Mouse (Mus musculus) right cerebral cortex, adult 18-20 months (tissue): ENCODE measurements around the gene 1810024B03Rik.
"Not testable (repeated sequence)": the region's sequence is repeated elsewhere in the genome, so short reads cannot be mapped to it uniquely, and the experiment has no call there.

Experiments
- DNase-seq: peaks from one replicate; pipeline ENCODE4 v3.0.0; 2022; ENCODE audit warnings: mixed read lengths

Gene 1810024B03Rik

GRCm38 (mm10) chr2:127207547-127208451 is at the start of gene 1810024B03Rik, which contains the start of gene Snrnp200:
Gene 1810024B03Rik, minus strand, starts transcription at chr2:127208280.
Gene Snrnp200, plus strand, starts transcription at chr2:127208386.
- peak; percentile 97 for DNase-seq

DNA sequence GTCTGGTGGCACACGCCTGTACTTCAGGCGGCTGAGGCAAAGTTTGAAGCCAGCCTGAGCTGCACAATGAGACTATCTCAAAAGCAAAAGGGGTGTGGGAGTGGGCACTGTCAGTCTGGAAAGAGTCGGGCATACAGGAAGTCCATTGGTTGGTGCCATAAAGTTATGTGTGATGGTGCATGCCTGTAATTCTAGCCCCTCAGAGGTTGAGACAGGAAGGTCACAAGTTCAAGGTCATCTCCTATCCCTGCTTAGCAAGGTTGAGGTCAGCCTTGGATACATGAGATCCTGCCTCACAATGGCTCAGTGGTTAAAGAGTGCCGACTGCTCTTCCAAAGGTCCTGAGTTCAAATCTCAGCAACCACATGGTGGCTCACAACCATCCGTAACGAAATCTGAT is 47.2 kb upstream of the 1810024B03Rik start:
- no peak for DNase-seq

DNA sequence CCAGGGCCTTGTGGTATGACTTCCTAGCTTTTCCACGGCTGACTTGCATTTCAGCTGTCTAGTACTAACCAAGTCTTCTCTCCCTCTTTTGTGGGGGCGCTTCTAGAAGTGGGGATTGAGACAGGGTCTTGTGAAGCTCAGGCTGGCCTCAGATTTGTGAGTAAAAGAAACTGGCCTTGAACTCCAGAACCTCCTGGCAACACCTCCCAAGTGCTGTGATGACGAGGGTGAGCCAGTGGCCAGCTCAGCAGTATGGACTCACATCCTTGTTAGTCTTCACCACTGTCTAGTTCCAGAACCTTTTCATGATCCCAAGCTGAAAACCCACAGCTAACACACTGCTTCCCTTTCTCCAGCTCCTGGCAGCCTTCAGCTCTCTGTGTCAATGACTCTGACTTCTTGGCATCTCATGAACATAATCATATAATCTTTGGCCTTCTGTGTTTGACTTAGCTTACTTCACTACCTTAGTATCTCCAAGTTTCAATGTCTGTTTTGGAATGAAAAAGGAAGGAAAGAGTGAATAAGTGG is 46.6 kb upstream of the 1810024B03Rik start:
- no peak for DNase-seq

- DNase-seq: no peak
These were observed 44.7 kb upstream of the 1810024B03Rik start for GRCm38 (mm10) chr2:127252787-127253186.

GRCm38 (mm10) chr2:127251880-127252527 is 43.9 kb upstream of the 1810024B03Rik start:
- no peak for DNase-seq

DNA sequence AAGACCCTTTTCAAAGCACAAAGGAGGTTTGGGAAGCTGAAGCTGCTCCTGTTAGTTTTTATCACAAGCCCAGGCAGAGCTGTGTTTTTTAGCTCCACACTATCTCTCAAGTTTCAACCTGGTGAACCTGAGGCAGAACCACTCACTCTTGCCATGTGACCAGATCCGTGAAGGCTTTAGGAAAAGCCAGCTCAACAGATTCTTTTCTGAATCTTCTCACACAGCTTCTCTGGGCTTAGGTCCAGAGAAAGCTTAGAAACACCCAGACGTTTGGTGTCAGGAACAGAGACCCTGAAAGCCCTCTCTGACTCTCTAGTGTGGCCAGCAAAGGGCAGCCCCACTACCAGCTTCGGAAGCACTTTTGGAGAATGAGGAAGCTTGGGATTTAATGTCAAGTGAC is 43.4 kb upstream of the 1810024B03Rik start:
- DNase-seq: no peak

GRCm38 (mm10) chr2:127250291-127251008 is 42.4 kb upstream of the 1810024B03Rik start:
- no peak for DNase-seq

GRCm38 (mm10) chr2:127248334-127249004 is 40.4 kb upstream of the 1810024B03Rik start:
- DNase-seq: peak; percentile 41

- DNase-seq: peak; percentile 99
These were observed 39.7 kb upstream of the 1810024B03Rik start, which contains the start of the genes Ciao1 and Tmem127 for GRCm38 (mm10) chr2:127247592-127248333. Gene Ciao1, minus strand, starts transcription at chr2:127247816. Gene Tmem127, plus strand, starts transcription at chr2:127247908.

- DNase-seq: no peak
These were observed 32.0 kb upstream of the 1810024B03Rik start for GRCm38 (mm10) chr2:127240065-127240464.

DNA sequence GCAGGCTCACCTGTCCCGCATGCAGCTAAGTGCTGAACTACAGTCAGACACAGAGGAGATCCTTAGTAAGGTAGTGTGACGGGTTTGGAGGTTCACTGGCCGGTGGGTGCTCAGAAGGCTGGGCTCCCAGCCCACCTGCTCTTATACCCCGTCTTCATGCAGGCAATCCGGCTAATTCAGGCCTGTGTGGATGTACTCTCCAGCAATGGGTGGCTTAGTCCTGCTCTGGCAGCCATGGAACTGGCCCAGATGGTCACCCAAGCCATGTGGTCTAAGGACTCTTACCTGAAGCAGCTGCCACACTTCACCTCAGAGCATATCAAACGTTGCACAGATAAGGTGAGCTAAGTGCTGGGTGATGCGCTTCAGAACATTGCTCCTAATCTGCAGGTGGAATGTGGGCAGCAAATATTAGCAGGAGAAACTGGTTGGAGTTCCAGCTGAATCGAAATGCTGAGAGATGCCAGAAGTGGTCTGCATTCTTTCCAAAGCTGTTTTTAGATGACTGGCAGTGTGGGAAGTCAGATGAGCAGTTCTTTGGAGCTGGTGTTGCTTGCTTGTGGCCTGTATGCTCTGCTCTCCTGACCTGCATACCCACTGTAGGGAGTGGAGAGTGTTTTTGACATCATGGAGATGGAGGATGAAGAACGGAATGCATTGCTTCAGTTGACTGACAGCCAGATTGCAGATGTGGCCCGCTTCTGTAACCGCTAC is 30.0 kb upstream of the 1810024B03Rik start:
- DNase-seq: no peak

DNA sequence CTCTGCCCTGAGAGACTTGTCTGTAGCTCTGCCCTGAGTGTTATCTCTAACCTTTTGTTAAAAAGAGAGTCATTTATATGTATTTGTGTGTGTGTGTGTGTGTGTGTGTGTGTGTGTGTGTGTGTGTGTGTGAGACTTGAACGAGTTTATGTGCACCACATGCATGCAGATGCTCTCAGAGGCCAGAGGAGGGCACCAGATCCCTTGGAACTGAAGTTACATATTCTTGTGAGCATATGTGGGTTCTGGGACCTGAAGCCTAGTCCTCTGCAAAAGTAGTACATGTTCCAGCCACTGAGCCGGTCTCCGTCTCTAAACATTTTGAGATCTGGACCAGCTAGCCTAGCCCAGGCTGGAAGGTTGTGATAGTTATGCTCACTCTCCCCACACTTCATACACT is 17.2 kb upstream of the 1810024B03Rik start:
- DNase-seq: no peak

GRCm38 (mm10) chr2:127217746-127218145 is 9.7 kb upstream of the 1810024B03Rik start:
- no peak for DNase-seq

GRCm38 (mm10) chr2:127210701-127211100 is 2.6 kb upstream of the 1810024B03Rik start:
- no peak for DNase-seq

DNA sequence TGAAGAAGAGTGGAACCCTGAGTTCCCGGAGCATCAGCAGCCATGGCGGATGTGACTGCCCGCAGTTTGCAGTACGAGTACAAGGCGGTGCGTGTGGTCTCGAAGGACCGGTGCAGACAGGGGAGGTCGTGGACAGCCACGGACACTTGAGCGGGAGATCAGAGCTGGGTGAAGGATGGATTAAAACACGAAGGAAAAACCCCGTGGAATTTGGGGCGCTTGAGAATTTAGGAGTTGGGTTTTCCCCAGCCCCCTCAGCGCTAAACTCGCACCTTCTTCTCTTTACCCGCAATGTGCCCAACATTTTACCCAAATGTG is 331 bp upstream of the 1810024B03Rik start:
- DNase-seq: no peak

- no peak for DNase-seq
These were observed 1.2 kb downstream of the 1810024B03Rik start for GRCm38 (mm10) chr2:127206916-127207315.

- not testable (repeated sequence) for DNase-seq
These were observed 2.1 kb downstream of the 1810024B03Rik start for GRCm38 (mm10) chr2:127205936-127206335.

GRCm38 (mm10) chr2:127204932-127205331 is 3.1 kb downstream of the 1810024B03Rik start:
- DNase-seq: peak; percentile 23

GRCm38 (mm10) chr2:127189574-127189973 is 18.5 kb downstream of the 1810024B03Rik start:
- no peak for DNase-seq

GRCm38 (mm10) chr2:127182598-127183381 is 25.3 kb downstream of the 1810024B03Rik start:
- DNase-seq: peak; percentile 91
